30 mouse cellular contexts compared by ENCODE assay signal in the genomic region with DNA sequence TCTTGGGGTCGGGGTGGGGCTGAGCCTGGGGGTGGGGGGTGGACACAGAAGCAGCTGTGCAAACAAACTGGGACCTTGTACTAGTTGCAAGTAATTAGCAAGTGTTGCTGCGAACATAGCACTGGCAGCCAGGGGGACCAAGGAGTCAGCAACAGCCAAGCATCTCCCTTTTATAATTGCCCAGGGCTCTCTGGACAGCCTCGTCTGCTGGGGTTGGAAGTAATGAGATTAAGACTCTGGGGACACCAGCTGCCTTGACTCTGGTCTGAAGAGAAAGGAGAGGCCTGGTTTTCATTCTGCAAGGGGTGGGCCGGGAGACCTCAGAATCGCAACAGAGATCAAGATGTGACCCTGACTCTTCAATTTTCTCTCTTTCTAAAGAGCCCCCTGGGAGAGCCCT. TPM values are rescaled to one million over a fixed set of nuclear protein-coding genes. Genes with fewer than 3 reads are reported as not detected.
DNase-seq lines count a peak whose midpoint lies in the region; ATAC-seq lines count a peak whose summit lies in the region.
"Had no signal": no experiment of that assay in that cellular context is flagged by ENCODE, and none has a peak within 500 bp of the region (broad histone marks: within the 10 kb centered on the region; RNA-seq: fewer than 3 reads in every experiment).

No protein-coding gene starts in this region.

- H3K9ac ChIP-seq in kidney, embryonic 14.5 days (ENCODE audit: low read depth, low read length), result no peak overlapping the region
- H3K9ac ChIP-seq: embryonic facial prominence, embryonic 12.5 days; forebrain, embryonic 15.5 days; heart, embryonic 13.5 days; liver, embryonic 12.5 days; liver, postnatal 0 days had no signal

- H3K9me3 ChIP-seq in kidney, embryonic 14.5 days (ENCODE audit: control insufficient read depth, low read length), result no peaks in the 10 kb centered on the region
- H3K9me3 ChIP-seq: embryonic facial prominence, embryonic 12.5 days; forebrain, embryonic 15.5 days; heart, embryonic 13.5 days; liver, embryonic 12.5 days had no signal

- intact Hi-C loops in left cerebral cortex, postnatal 4 days (cut with DNase I), result no loop called here

- H3K4me1 ChIP-seq in kidney, embryonic 14.5 days (ENCODE audit: control insufficient read depth, insufficient read depth, low read length), result no peaks in the 10 kb centered on the region
- H3K4me1 ChIP-seq: heart, embryonic 13.5 days; liver, embryonic 12.5 days; megakaryocyte, embryonic 14.5 days had no signal

- no peak overlapping the region for H3K27ac ChIP-seq in kidney, embryonic 14.5 days (ENCODE audit: low read depth, low read length)
- H3K27ac ChIP-seq: embryonic facial prominence, embryonic 12.5 days; forebrain, embryonic 15.5 days; gastrocnemius, adult 2 months; heart, adult 2 months; heart, embryonic 13.5 days; liver, embryonic 12.5 days; stomach, postnatal 0 days had no signal

- 36% methylated on average over 5 of the region's 5 CpGs for WGBS in kidney, embryonic 14.5 days

- no peak for ATAC-seq in kidney, embryonic 14.5 days (ENCODE audit: low FRiP score, low TSS enrichment)
- ATAC-seq: forebrain, embryonic 15.5 days; hindbrain, embryonic 16.5 days; liver, embryonic 12.5 days; liver, postnatal 0 days had no signal

- H3K4me3 ChIP-seq in kidney, embryonic 14.5 days (ENCODE audit: low read length), result no peak overlapping the region
- H3K4me3 ChIP-seq: embryonic facial prominence, embryonic 12.5 days; forebrain, embryonic 15.5 days; gastrocnemius, adult 2 months; heart, adult 2 months; heart, embryonic 13.5 days; liver, embryonic 12.5 days had no signal

- H3K4me2 ChIP-seq in kidney, embryonic 14.5 days (replicated peaks; ENCODE audit: low read depth, low read length), result no peak overlapping the region
- H3K4me2 ChIP-seq: embryonic facial prominence, embryonic 12.5 days; forebrain, embryonic 15.5 days; heart, embryonic 13.5 days; liver, embryonic 12.5 days had no signal

- no peaks in the 10 kb centered on the region for H3K36me3 ChIP-seq in kidney, embryonic 14.5 days (ENCODE audit: control insufficient read depth, insufficient read depth, low read length)
- H3K36me3 ChIP-seq: embryonic facial prominence, embryonic 12.5 days; forebrain, embryonic 15.5 days; G1E; heart, embryonic 13.5 days; liver, embryonic 12.5 days had no signal

- H3K27me3 ChIP-seq in kidney, embryonic 14.5 days (ENCODE audit: control insufficient read depth, insufficient read depth, low read length), result no peaks in the 10 kb centered on the region
- H3K27me3 ChIP-seq: embryonic facial prominence, embryonic 12.5 days; forebrain, embryonic 15.5 days; heart, embryonic 13.5 days; liver, embryonic 12.5 days; megakaryocyte, embryonic 14.5 days had no signal

- DNase-seq in cerebellum, postnatal 10 days, result peak; percentile 37 to 40
- no peak for DNase-seq in cerebellum, adult 11 months
- peak; percentile 70 for DNase-seq in kidney, postnatal 10 days
- peak; percentile 34 for DNase-seq in left cerebral cortex, postnatal 4 days
- no peak for DNase-seq in left cerebral cortex, adult 9 months (ENCODE audit: low spot score in 2 of 2)
- no peak for DNase-seq in ovary, adult 18-20 months (ENCODE audit: low spot score)
- DNase-seq: adrenal gland, postnatal 10 days; cerebellum, adult 18-20 months; gastrocnemius, adult 2 months; gastrocnemius, postnatal 36 days; heart, adult 2 months; kidney, adult 8-10 months; liver, postnatal 0 days; lung, postnatal 36 days; midbrain, embryonic 14.5 days; right cerebral cortex, postnatal 4 days; thymus, adult 18-20 months; thymus, postnatal 25 days had no signal

RNA-seq across cellular contexts. Expression of a gene that starts 49.0 kb away (rescaled TPM):
- 3.1 and 3.5 TPM in 2 replicates for polyA plus RNA-seq in kidney, embryonic 14.5 days (2014; fragmentation: Nextera tagmentation; extraction: Ambion mirVana)
- 10 to 100 TPM; 11.8 to 12.8 TPM for total RNA-seq in left cerebral cortex, postnatal 4 days (2021)
- total RNA-seq: heart, adult 2 months; hematopoietic stem cell, adult 5-6 weeks; monocyte, adult 5-6 weeks had no signal
- polyA plus RNA-seq: G1E; liver, postnatal 0 days; spleen, adult 2 months had no signal

Comparison
In these comparisons a context has a peak if more than half of its experiments do, and no peak if none do; other contexts are left out.
1. DNase-seq: peak in cerebellum, postnatal 10 days (2 of 2), kidney, postnatal 10 days (single experiment) and left cerebral cortex, postnatal 4 days (single experiment); none in cerebellum, adult 11 months (single experiment), left cerebral cortex, adult 9 months (0 of 2) and ovary, adult 18-20 months (single experiment).